Mouse (Mus musculus): ENCODE measurements around the gene Serf2. TPM values are rescaled to one million over a fixed set of nuclear protein-coding genes. Genes with fewer than 3 reads are reported as not detected.

Serf2 gene
- total RNA-seq (2021): 100 to 1,000 TPM; 376 to 394 TPM

DNA sequence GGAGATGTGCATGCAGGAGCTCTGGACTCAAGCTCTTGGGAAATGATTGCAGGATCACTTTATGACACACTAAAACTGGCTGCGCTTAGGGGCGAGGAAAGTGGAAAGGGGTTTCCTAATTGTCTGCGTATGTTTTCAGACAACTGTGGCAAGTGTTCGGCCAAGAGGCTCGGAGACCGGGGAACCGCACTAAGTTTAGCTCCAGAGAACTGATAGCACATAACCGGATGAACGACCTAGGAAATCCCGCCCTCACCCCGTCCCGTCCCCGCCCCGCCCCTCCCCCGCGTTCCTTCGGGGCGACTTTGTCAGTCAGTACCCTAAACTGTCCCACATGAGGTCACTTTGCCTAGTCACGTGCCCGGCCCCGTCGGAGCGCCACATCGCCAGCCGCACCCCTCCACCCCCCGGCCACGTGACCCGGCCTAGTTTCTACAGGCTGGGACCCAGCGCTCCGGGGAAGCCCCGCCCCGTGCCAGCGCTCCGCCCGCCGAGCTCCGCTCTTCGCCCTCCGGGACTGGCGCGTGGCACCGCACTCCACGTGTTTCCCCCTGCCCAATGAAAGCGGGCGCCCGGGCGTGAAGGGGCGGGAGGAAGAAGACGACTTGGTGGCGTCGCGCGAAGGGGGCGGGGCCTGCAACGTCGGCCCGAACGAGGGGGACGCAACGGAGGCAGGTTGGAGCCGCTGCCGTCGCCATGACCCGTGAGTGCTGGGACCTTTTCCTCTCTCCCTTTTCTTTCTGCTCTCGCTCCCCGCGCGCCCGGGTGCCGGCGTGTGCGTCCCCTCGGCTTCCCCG is at the start of gene Serf2:
TSS of gene Serf2 (plus strand) at position 457 of the 797 bp plus-strand sequence.
- intact Hi-C loops (cut with DNase I): loop anchor here (5.0 kb wide), 1 partner anchor 37 kb away; the partner anchor contains the start of genes Catsper2 and Pdia3

DNA sequence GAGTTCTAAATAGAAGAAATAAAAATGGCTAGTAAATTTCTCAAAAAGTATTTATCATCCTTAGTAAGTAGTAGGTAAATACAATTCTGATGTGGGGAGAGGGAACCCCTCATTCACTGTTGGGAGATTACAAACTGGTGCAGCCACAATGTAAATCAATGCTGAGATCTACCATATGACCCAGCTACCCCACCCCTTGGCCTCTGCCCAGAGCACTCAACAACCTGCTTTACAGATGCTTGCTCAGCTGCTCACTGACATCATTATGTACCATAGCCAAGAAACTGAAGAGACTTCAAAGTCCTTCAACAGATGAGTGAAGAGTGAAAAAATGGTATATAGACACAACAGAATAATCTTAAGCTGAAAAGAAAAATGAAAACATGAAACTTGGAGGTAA is 45.7 kb upstream of the Serf2 start:
- DNase-seq: no peak
- intact Hi-C loops (cut with DNase I): no loop called here

More for the DNA sequence above, at the start of gene Serf2:
- peak; percentile 99 for DNase-seq

DNA sequence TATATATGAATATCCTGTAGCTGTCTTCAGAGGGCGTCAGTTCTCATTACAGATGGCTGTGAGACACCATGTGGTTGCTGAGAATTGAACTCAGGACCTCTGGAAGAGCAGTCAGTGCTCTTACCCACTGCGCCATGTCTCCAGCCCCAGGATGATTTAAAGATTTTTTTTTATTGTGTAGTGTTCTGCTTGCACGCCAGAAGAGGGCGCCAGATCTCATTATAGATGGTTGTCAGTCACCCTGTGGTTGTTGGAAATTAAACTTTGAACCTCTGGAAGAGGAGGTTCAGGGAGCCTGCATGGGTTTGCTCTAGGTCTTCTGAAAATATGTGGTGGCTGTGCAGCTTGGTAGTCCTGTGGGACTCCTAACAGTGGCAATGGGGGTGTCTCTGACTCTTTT is 40.8 kb upstream of the Serf2 start:
- peak; percentile 33 to 48 for DNase-seq
- intact Hi-C loops (cut with DNase I): no loop called here

DNA sequence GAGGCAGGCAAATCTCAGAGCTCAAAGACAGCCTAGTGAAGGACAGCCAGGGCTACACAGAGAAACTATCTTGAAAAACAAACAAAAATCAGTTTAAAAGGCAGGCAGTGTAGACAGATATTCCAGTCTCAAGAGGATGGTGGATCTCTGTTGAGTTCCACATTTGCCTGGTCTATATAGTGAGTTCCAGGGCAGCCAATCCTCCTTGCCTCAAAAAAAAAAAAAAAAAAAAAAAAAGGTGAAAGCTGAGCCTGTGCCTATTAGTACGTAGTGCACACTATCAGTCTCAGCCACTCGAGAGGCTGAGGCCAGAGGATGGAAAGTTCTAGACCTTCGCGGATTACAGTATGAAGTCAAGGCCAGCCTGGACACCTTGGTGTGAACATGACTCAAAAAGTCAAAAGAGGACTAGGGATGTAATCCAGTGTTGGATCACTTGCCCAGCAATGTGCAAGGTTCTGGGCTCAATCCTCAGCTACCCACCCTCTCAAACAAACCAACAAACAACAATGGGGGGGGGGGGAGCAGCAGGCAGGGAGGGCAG is 36.1 kb upstream of the Serf2 start:
- DNase-seq: no peak
- intact Hi-C loops (cut with DNase I): loop anchor here (5.0 kb wide), 1 partner anchor 34 kb away; the partner anchor contains the start of gene Serf2

DNA sequence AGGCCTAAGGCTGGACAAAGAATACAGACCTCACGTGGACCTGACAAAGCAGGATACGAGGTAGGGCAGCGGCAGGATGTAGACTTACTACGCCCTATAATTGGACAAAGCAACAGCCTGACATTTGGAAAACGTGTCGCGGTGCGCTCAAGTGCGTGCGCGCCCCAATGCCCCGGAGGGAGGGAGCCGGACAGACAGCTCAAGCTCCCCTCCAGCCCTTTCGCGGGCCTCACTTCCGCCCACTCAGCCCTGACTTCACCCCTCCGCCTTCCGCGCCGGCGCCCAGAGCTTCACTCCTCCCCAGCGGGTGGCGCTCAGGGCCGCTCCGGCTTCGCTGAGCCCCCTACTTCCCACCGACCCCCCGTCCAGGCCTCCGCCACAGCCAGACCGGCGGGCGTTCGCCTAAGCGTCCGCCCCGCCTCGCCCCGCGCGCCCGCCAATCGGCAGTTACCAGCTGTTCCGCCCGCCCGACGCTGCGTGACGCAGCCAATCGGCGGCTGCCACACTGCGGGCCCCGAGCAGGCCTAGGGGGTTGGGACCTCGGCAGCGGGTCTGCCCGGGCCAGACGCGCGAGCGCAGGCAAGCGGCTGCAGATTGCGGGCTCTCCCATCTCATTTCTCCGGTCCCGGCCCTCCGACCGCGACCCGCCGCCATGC is 35.5 kb upstream of the Serf2 start, which contains the start of the genes Pdia3 and Catsper2:
TSS of gene Pdia3 (plus strand) at position 389 of the 656 bp plus-strand sequence.
TSS of gene Catsper2 (minus strand) at position 406 of the 656 bp plus-strand sequence.
- intact Hi-C loops (cut with DNase I): loop anchor here (5.0 kb wide), 1 partner anchor 34 kb away; the partner anchor contains the start of gene Serf2
- peak; percentile 95 to 98 for DNase-seq

DNA sequence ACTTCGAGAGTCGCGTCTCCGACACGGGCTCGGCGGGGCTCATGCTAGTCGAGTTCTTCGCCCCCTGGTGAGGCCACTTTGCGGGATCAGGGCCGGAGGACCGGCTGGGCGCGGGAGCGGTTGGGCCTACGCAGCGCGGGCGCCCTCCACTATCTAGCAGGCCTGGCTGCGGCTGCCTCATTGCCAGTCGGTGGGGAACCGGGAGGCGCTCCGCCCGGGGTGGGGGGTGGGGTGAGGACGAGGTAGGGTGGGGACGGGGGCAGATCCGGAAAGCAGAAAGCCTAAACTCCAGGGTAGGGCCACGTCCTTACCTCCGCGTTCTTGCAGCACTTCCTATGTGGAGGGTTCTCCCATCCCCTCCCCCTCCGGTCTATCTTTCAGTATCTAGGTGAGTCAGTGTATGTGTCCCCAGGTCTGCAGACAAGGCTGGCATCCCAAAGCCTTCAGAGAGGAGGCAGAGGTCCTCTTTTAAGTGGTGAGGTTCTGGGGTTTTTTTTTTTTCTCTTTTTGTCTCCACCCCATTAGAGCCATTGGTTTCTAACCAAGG is 34.8 kb upstream of the Serf2 start:
- no peak for DNase-seq
- intact Hi-C loops (cut with DNase I): loop anchor here (5.0 kb wide), 1 partner anchor 33 kb away; the partner anchor contains the start of gene Serf2

DNA sequence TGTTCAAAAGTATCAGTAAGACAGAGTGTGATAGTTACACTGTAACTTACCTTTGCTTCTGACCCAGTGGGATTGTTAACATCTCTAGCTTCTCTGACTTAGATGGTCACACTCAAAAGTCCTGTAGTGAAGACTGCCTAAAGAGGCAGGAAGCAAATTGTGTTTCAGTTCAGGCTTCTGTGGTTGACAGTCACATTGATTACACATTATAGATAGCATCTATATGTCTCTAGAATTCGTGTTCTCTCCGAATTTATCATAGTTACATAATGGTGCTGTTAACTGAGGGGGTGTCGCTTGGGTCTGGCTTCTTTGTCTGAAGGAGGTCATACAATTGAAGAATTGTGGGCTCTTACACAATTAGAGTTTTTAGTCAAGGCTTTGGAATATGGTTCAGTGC is 33.9 kb upstream of the Serf2 start:
- intact Hi-C loops (cut with DNase I): no loop called here
- no peak for DNase-seq

DNA sequence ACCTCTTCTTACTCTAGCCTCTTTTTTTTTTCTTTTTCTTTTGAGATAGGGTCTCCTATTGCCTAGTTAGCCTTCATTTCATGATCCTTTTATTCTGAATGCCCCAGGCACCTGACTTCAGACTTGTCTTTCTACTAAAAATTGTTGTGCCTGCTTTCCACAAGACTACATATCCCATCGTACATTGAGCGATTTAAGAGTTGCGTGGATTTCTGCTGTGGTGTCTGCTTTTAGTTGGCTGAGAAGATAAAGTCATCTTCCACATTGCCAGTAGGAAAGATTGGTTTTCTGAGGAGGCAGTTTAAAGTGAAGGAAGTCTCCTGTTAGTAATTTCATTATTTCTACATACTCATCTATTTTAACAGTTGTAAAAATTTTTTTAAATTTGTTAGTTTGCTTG is 33.4 kb upstream of the Serf2 start:
- intact Hi-C loops (cut with DNase I): no loop called here
- no peak for DNase-seq

DNA sequence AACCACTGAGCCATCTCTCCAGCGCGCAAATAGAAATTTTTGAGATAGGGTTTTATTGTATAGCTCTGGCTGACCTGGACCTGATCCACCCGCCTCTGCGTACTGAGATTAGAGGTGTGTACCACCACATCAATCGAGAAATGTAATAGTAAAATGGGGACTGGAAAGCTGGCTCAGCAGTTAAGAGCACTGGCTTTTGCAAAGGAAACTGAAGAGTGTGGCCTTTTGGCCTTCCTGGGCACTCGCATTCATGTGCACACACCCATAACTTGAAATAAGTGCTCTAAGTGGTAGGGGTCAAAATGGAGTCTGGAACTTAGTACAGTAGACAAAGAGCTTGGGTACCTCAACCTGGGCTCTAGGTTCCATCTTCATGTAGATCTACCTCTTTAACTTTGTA is 32.6 kb upstream of the Serf2 start:
- no peak for DNase-seq
- intact Hi-C loops (cut with DNase I): no loop called here

DNA sequence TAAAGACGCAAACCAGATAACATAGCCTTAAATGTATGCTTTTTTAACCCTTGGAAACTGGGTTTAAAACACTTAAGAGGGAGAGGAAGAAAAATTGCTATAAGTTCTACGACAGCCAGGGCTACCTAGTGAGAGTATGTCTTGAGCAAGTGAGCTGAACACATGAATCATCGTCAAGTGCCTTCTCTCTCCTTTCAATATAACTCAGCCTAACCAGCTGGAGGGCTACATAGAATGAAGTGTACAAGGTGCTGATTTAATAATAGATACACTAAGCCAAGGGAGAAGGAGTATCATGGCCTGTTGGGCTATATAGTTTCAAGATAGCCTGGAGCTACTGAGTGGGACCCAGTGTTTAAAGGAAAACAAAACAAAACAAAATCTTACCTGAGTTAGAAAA is 30.5 kb upstream of the Serf2 start:
- no peak for DNase-seq
- intact Hi-C loops (cut with DNase I): no loop called here

DNA sequence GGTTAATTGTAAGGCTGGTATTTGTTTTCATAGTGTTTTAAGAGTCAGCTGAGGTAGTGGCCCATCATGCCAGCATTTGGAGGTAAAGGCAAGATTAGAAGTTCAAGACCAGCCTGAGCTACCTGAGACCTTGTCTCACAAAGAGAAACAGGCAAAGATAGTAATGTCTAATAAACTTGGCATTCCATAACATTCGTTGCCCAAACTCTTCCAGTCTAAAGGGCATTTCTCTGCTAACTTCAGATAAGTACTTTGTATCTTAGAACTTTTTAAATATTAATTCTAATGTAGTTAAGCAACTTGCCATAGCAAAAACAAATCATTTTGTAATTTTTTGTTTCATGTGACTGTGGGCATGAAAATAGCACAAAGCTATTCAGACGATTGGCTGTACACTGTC is 25.8 kb upstream of the Serf2 start:
- no peak for DNase-seq
- intact Hi-C loops (cut with DNase I): no loop called here

DNA sequence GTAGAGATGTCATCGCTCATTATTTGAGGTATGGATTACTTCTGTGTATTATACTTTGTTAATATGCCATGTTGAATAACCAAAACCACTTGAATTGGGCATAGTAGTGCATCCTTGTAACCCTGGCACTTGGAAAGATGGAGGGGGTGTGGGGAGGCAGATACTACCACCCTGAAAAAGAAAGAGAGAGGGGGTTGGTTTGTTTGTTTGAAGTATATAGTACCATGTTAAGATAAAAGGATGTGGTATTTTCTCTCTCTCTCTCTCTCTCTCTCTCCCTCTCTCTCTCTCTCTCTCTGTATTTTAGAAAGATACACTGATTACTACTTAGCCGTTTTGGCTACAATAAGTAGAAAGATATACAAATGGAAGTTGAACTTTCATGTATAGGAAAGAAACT is 23.1 kb upstream of the Serf2 start:
- no peak for DNase-seq
- intact Hi-C loops (cut with DNase I): no loop called here

DNA sequence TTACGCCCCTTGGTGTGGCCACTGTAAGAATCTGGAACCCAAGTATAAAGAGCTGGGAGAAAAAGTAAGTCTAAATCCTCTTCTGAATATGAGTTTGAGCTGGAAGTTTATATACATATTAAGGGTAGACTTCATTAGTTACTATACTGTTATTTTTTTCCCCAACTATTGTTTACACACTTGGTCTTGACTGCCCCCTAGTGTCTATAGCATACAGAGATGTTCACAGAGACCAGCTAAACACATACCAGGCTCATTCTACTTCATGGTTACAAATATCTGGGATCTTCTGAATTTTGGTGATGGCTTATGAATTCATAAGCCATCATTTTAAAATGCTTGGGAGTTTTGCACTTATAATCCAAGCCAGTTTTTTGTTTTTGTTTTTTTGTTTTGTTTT is 14.1 kb upstream of the Serf2 start:
- no peak for DNase-seq
- intact Hi-C loops (cut with DNase I): no loop called here

DNA sequence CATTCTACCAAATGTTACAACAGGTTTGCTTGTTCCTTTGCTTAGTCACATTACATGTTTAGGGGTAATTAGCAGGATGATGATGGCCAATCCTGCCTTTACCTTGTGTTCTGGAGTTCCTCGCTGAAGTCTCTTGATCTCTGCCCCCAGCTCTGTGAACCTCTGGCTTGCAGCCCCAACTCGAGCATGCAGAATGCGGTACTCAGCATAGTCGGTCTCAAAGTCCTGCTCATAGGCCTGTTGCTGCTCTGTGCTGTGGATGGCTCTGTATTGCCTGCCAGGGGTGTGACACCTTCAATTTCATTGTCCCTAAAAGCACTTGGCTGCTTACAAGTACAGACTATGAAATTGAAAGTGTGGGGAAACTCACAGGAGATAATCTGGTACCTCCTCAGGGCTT is 9.2 kb upstream of the Serf2 start:
- no peak for DNase-seq
- intact Hi-C loops (cut with DNase I): no loop called here

DNA sequence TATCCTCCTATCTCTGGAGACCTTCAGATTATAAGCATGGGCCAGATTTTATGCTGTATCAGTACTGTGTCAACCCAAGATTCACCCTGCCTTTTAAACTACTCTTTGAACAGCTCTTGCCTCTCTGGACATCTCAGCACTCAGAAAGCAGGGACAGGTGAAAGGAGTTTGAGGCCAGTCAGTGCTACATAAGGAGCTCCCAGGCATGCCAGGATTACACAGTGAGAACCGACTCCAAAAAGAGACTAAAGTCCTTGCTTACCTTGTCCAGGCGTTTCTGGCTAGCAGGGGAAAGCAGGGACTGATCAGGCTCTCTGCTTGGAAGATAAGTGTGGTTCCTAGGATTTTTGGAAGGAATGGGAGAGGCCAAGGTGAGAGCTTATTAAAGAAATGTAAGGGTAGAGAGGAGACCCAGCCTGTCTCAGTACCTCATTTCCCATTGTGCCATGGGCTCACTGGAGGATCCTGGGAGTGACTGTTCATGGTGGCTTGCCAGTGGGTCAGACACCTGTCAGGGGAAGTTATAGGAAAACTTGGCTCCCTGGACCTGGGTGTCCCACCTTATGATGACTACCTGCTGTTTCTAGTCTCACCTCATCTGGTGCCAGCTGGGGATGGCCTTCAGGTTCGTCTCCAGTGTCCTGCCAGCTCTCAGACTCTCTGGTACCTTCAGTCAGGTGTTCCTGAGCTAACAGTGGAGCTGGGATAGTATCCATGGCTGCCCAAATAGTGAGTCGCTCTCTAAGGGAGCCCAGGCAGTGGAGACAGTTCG is 8.0 kb upstream of the Serf2 start:
- intact Hi-C loops (cut with DNase I): no loop called here
- DNase-seq: no peak

DNA sequence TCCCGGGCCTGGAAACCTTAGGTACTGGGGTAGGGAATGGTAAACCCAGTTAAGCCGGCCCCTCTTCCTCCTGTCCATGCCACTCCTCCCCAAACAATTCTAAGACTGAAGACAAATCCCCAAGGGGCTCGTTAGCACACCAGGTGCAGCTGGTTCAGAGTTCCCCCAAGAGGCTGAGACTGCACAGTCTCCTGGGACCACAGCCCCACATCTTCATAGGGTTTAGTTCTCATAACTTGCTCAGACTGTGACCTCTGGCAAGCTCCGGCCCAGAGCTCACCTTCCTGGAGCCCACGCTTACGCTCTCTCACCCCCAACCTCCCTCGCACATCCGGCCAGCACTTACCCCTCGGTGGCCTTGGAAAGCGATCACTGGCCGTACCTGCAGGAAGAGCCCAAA is 7.2 kb upstream of the Serf2 start:
- intact Hi-C loops (cut with DNase I): no loop called here
- DNase-seq: no peak

DNA sequence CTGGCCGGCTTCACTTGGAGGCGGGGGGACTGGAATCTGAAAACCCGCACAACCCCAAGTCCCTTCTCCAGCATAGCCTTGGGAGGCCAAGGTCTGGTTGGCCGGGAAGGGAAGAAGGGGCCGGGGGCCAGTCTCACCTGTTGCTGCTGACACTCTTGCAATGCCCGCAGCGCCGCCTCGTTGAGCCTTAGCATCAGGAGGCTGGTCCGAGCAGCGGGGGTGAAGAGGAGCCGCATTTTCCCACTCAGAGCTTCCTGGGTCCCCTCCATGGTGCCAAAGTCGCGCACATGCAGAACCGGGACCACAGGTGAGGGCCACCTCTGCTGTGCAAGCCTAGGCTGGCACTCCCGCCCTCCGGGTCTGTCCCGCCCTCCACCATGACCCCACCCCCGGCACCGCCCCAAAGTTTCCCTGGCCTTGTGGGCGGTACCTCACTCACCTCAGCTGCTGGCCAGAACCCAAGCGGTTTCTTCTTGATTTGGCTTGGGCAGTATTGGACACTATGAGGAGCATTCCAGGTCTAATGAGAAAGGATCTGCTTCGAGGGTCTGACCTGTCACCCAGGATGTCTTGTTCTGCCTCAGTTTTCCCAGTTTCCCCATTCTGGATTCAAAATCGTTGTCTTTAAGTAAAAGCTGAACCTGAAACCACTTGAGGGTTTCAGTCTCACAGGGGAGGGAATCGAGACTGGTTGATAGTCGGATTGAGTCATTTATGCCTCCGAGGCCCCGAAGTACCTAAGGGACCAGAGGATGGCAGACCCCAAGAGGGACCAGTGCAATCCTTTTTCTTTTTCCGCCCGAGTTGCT is 6.5 kb upstream of the Serf2 start:
- peak; percentile 69 to 74 for DNase-seq
- intact Hi-C loops (cut with DNase I): no loop called here

DNA sequence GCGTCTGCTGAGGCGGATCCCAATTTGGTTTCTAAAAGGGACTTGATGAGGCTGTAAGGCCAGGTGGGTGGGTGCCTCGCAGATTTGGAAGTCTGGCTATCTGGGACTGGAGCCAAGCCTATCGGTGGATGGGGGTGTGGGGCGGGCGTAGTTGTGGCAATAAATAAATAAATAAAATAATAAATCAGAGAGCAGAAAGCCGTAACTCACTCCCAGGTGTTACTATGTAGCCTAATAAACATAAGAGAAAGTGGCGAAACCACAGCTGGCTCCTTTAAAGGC is 6.0 kb upstream of the Serf2 start:
- DNase-seq: no peak
- intact Hi-C loops (cut with DNase I): no loop called here

DNA sequence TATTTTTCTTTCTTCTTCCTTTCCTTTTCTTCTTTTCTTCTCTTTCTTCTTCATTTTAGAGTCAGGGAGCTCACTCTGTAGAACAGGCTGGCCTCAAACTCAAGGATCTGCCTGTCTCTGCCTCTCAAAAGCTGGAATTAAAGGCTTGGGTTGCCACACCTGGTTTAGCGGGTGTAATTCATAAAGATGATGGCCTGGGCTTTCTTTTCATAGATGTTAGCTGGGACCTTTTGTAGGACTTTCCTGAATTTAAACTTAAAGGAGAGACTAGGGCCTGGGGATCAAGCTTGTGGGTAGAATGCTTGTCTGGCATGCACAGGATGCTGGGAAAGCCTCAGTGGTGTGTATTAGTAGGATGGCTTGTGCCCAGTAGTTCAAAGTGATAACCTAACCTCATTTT is 4.8 kb upstream of the Serf2 start, which contains the start of gene Ell3:
TSS of gene Ell3 (minus strand) at position 101 of the 400 bp plus-strand sequence.
- no peak for DNase-seq
- intact Hi-C loops (cut with DNase I): no loop called here

DNA sequence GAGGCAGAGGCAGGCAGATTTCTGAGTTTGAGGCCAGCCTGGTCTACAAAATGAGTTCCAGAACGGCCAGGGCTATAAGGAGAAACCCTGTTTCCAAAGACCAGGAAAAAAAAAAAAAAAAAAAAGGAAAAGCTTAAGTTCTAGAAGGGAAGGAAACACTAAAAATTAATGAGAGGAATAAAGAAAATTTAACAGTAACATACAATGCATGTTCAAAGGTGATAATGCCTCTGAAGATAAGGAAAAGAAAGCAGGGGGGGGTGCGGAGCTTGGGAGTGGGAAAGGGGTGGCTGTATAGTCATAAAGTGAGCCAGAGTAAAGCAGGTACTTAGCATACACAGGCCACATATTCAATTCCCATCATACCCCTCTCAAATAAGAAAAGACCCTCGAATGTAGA is 3.9 kb upstream of the Serf2 start:
- intact Hi-C loops (cut with DNase I): loop anchor here (5.0 kb wide), 1 partner anchor 33 kb away; the partner anchor contains the start of genes Catsper2 and Pdia3
- no peak for DNase-seq

All from heart, postnatal 36 days (tissue).